Mouse (Mus musculus): ENCODE data around the gene Hunk. TPM values are rescaled to one million over a fixed set of nuclear protein-coding genes. Genes with fewer than 3 reads are reported as not detected.

Gene Hunk
- polyA plus RNA-seq, 1 experiment from 2014 or later: 1.9 TPM

GRCm38 (mm10) chr16:90405195-90405594, 19.4 kb downstream of the Hunk start:
- no peak for ATAC-seq (ENCODE audit: low FRiP score, low TSS enrichment)
- H3K4me1 ChIP-seq (replicated peaks; ENCODE audit: control insufficient read depth, insufficient read depth): no peaks in the 10 kb centered on the region; the same call in 1 of the 2 replicates
- 84% methylated on average over 3 of the region's 3 CpGs for WGBS
- no peaks in the 10 kb centered on the region for H3K27me3 ChIP-seq (ENCODE audit: control insufficient read depth, insufficient read depth, low read length)
- H3K27ac ChIP-seq (replicated peaks): no peak overlapping the region
- TF ChIP-seq CTCF (IDR thresholded peaks at IDR 0.05; ENCODE audit: low read depth) (no peak), EP300 (optimal IDR thresholded peaks at IDR 0.05) (no peak)
- H3K9ac ChIP-seq (ENCODE audit: low read length): no peak overlapping the region
- H3K4me2 ChIP-seq (replicated peaks; ENCODE audit: low read depth): no peak overlapping the region
- DNase-seq (ENCODE audit: low spot score): no peak
- no peaks in the 10 kb centered on the region for H3K9me3 ChIP-seq (ENCODE audit: control insufficient read depth, low read length)
- no peak overlapping the region for H3K4me3 ChIP-seq (ENCODE audit: low read depth, low read length)
- no peaks in the 10 kb centered on the region for H3K36me3 ChIP-seq (ENCODE audit: control insufficient read depth, insufficient read depth, low read length)

- Histone ChIP-seq H3K9me3 (ENCODE audit: control insufficient read depth, low read length) (no peaks in the 10 kb centered on the region), H3K36me3 (ENCODE audit: control insufficient read depth, insufficient read depth, low read length) (no peaks in the 10 kb centered on the region), H3K4me1 (replicated peaks; ENCODE audit: control insufficient read depth, insufficient read depth) (no peaks in the 10 kb centered on the region; the same call in 1 of the 2 replicates), H3K9ac (ENCODE audit: low read length) (no peak overlapping the region), H3K4me3 (ENCODE audit: low read depth, low read length) (no peak overlapping the region), H3K27ac (replicated peaks) (no peak overlapping the region), H3K27me3 (ENCODE audit: control insufficient read depth, insufficient read depth, low read length) (no peaks in the 10 kb centered on the region), H3K4me2 (replicated peaks; ENCODE audit: low read depth) (no peak overlapping the region)
- TF ChIP-seq EP300 (optimal IDR thresholded peaks at IDR 0.05) (no peak), CTCF (IDR thresholded peaks at IDR 0.05; ENCODE audit: low read depth) (no peak)
- DNase-seq (ENCODE audit: low spot score): no peak
- ATAC-seq (ENCODE audit: low FRiP score, low TSS enrichment): no peak
- WGBS: 36% methylated on average over 6 of the region's 6 CpGs
Observed at GRCm38 (mm10) chr16:90405599-90405998, 19.8 kb downstream of the Hunk start.

- DNase-seq (ENCODE audit: low spot score) (no peak), ATAC-seq (ENCODE audit: low FRiP score, low TSS enrichment) (no peak)
- Histone ChIP-seq H3K4me2 (replicated peaks; ENCODE audit: low read depth) (no peak overlapping the region), H3K27me3 (ENCODE audit: control insufficient read depth, insufficient read depth, low read length) (no peaks in the 10 kb centered on the region), H3K9ac (ENCODE audit: low read length) (no peak overlapping the region), H3K27ac (replicated peaks) (0 out of 2 replicates have a peak overlapping the region, but pooled peaks have one; percentile 35), H3K4me3 (ENCODE audit: low read depth, low read length) (no peak overlapping the region), H3K4me1 (replicated peaks; ENCODE audit: control insufficient read depth, insufficient read depth) (no peaks in the 10 kb centered on the region), H3K9me3 (ENCODE audit: control insufficient read depth, low read length) (no peaks in the 10 kb centered on the region), H3K36me3 (ENCODE audit: control insufficient read depth, insufficient read depth, low read length) (no peaks in the 10 kb centered on the region)
- 38% methylated on average over 12 of the region's 12 CpGs for WGBS
- no peak for TF ChIP-seq EP300 (optimal IDR thresholded peaks at IDR 0.05)
- TF ChIP-seq CTCF (IDR thresholded peaks at IDR 0.05; ENCODE audit: low read depth): no peak
Observed at GRCm38 (mm10) chr16:90407541-90408289, 21.9 kb downstream of the Hunk start.

- DNase-seq (ENCODE audit: low spot score): no peak
- 69% methylated on average over 8 of the region's 8 CpGs for WGBS
- 0 out of 2 replicates have a peak, but pooled peaks have one; percentile 45 for ATAC-seq (ENCODE audit: low FRiP score, low TSS enrichment)
Observed at GRCm38 (mm10) chr16:90412096-90413082, 26.6 kb downstream of the Hunk start.

GRCm38 (mm10) chr16:90416621-90417020, 30.8 kb downstream of the Hunk start:
- no peaks in the 10 kb centered on the region for H3K36me3 ChIP-seq (ENCODE audit: control insufficient read depth, insufficient read depth, low read length)
- no peaks in the 10 kb centered on the region for H3K9me3 ChIP-seq (ENCODE audit: control insufficient read depth, low read length)
- H3K4me3 ChIP-seq (ENCODE audit: low read depth, low read length): no peak overlapping the region
- H3K27me3 ChIP-seq (ENCODE audit: control insufficient read depth, insufficient read depth, low read length): no peaks in the 10 kb centered on the region
- H3K27ac ChIP-seq (replicated peaks): no peak overlapping the region
- no peak overlapping the region for H3K4me2 ChIP-seq (replicated peaks; ENCODE audit: low read depth)
- peaks cover 4% of the 10 kb centered on the region for H3K4me1 ChIP-seq (replicated peaks; ENCODE audit: control insufficient read depth, insufficient read depth)
- no peak for DNase-seq (ENCODE audit: low spot score)
- no peak overlapping the region for H3K9ac ChIP-seq (ENCODE audit: low read length)
- TF ChIP-seq EP300 (optimal IDR thresholded peaks at IDR 0.05): no peak
- no peak for TF ChIP-seq CTCF (IDR thresholded peaks at IDR 0.05; ENCODE audit: low read depth)
- ATAC-seq (ENCODE audit: low FRiP score, low TSS enrichment): no peak

More at GRCm38 (mm10) chr16:90412096-90413082, 26.6 kb downstream of the Hunk start:
- H3K27ac ChIP-seq (replicated peaks): no peak overlapping the region
- H3K27me3 ChIP-seq (ENCODE audit: control insufficient read depth, insufficient read depth, low read length): no peaks in the 10 kb centered on the region
- H3K9ac ChIP-seq (ENCODE audit: low read length): no peak overlapping the region
- no peak for TF ChIP-seq EP300 (optimal IDR thresholded peaks at IDR 0.05)
- no peak for TF ChIP-seq CTCF (IDR thresholded peaks at IDR 0.05; ENCODE audit: low read depth)
- H3K9me3 ChIP-seq (ENCODE audit: control insufficient read depth, low read length): no peaks in the 10 kb centered on the region
- H3K4me3 ChIP-seq (ENCODE audit: low read depth, low read length): no peak overlapping the region
- H3K4me1 ChIP-seq (replicated peaks; ENCODE audit: control insufficient read depth, insufficient read depth): no peaks in the 10 kb centered on the region
- no peak overlapping the region for H3K4me2 ChIP-seq (replicated peaks; ENCODE audit: low read depth)
- no peaks in the 10 kb centered on the region for H3K36me3 ChIP-seq (ENCODE audit: control insufficient read depth, insufficient read depth, low read length)

Measured in stomach, postnatal 0 days (tissue).